Mouse (Mus musculus) Patski (cell line): ENCODE results near the gene Borcs6. TPM values are rescaled to one million over a fixed set of nuclear protein-coding genes. Genes with fewer than 3 reads are reported as not detected.
"Not testable (repeated sequence)": the region's sequence is repeated elsewhere in the genome, so short reads cannot be mapped to it uniquely, and the experiment has no call there.

Experiments used
- ATAC-seq: fragments of 100-300 bp; one replicate; pipeline ENCODE4 v1.8.0; 2021
- CTCF ChIA-PET: fragments of 350-600 bp; sonication (Branson Sonifier 250); formaldehyde crosslinking; loops from one replicate; lab custom pipeline; 2022; ENCODE audit warnings: inconsistent platforms; lab: Charles Lee
- POLR2A ChIA-PET: fragments of 350-600 bp; sonication (Branson Sonifier 250); formaldehyde crosslinking; loops from one replicate; lab custom pipeline; 2022; ENCODE audit warnings: antibody characterized with exemption, inconsistent platforms; lab: Charles Lee
- DNase-seq: peaks from one replicate; pipeline ENCODE4 v3.0.0-alpha.2; 2011; ENCODE audit warnings: low read depth, low spot score
- H3K27me3 ChIP-seq: fragments of 371-371 bp; one replicate; pipeline ENCODE4 v1.5.1; 2021
- CTCF ChIP-seq: fragments of 100-300 bp; IDR thresholded peaks from one replicate; pipeline ENCODE4 v1.5.1; 2021
- in situ Hi-C: fragments of 300-500 bp; cut with MboI; formaldehyde crosslinking; loops from 3 replicates; pipeline ENCODE4 v1.11.1; 2018; ENCODE audit warnings: low pct_unique_long_range_greater_than_20kb, mixed read lengths
- polyA plus RNA-seq: library from polyadenylated mRNA; unstranded; gene quantifications from one replicate; pipeline ENCODE4 v1.2.3, GENCODE M21; 2021

Gene Borcs6
- polyA plus RNA-seq = 15.9 TPM

- no peaks in the 10 kb centered on the region for H3K27me3 ChIP-seq
- ChIA-PET POLR2A (interaction anchor here (0.7 to 2.3 kb wide), 8 partner anchors 9 to 65 kb away, joined by 3 to 13 read pairs (median 5); partner anchors contain the start of gene Aurkb), CTCF (interaction anchor here (0.9 to 1.8 kb wide), 5 partner anchors 9 to 54 kb away, joined by 3 to 5 read pairs (median 4); no protein-coding TSS in a partner anchor)
- ATAC-seq (peak; percentile 86), DNase-seq (no peak)
- in situ Hi-C loops = no loop called here
- TF ChIP-seq CTCF = no peak
Measured at GRCm38 (mm10) chr11:69059357-69059974, at the start of gene Borcs6. TSS of gene Borcs6 (plus strand) at chr11:69059717.

GRCm38 (mm10) chr11:69010400-69011323 is 48.9 kb upstream of the Borcs6 start:
- H3K27me3 ChIP-seq = no peaks in the 10 kb centered on the region
- ChIA-PET POLR2A (interaction anchor here (0.8 kb wide), 1 partner anchor 30 kb away, joined by 3 read pairs; no protein-coding TSS in a partner anchor), CTCF (interaction anchor here (0.9 to 1.0 kb wide), 2 partner anchors 19 to 56 kb away, joined by 3 read pairs; no protein-coding TSS in a partner anchor)
- ATAC-seq (no peak), DNase-seq (no peak)
- in situ Hi-C loops = no loop called here
- TF ChIP-seq CTCF = no peak

- in situ Hi-C loops, ATAC-seq, H3K27me3 ChIP-seq, DNase-seq: not testable (repeated sequence)
- CTCF ChIA-PET = interaction anchor here (0.9 to 1.3 kb wide), 4 partner anchors 11 to 55 kb away, joined by 3 to 5 read pairs (median 3); no protein-coding TSS in a partner anchor
- POLR2A ChIA-PET = interaction anchor here (0.5 to 1.6 kb wide), 4 partner anchors 12 to 58 kb away, joined by 3 to 7 read pairs (median 4); no protein-coding TSS in a partner anchor
- TF ChIP-seq CTCF = peak; percentile 39
Measured at GRCm38 (mm10) chr11:69011445-69011844, 48.1 kb upstream of the Borcs6 start.

GRCm38 (mm10) chr11:69012071-69012601 is 47.4 kb upstream of the Borcs6 start:
- DNase-seq (peak; percentile 61), ATAC-seq (peak; percentile 66)
- in situ Hi-C loops = no loop called here
- ChIA-PET CTCF (interaction anchor here (1.1 to 1.6 kb wide), 6 partner anchors 10 to 50 kb away, joined by 3 to 5 read pairs (median 4); no protein-coding TSS in a partner anchor), POLR2A (interaction anchor here (1.2 to 1.6 kb wide), 2 partner anchors 12 to 30 kb away, joined by 5 to 7 read pairs; no protein-coding TSS in a partner anchor)
- H3K27me3 ChIP-seq = no peaks in the 10 kb centered on the region
- TF ChIP-seq CTCF = no peak

GRCm38 (mm10) chr11:69015644-69016441 is 43.7 kb upstream of the Borcs6 start, which contains the start of gene Ctc1:
TSS of gene Ctc1 (plus strand) at chr11:69015911.
- H3K27me3 ChIP-seq = no peaks in the 10 kb centered on the region
- TF ChIP-seq CTCF = peak; percentile 43
- DNase-seq = peak; percentile 49
- CTCF ChIA-PET = interaction anchor here (1.6 to 1.8 kb wide), 2 partner anchors 18 to 20 kb away, joined by 4 to 6 read pairs; no protein-coding TSS in a partner anchor
- peak; percentile 92 for ATAC-seq
- in situ Hi-C loops = no loop called here
- POLR2A ChIA-PET = interaction anchor here (0.6 to 0.9 kb wide), 3 partner anchors 14 to 24 kb away, joined by 3 to 4 read pairs (median 4); no protein-coding TSS in a partner anchor

- no peak for DNase-seq
- ATAC-seq = no peak
- H3K27me3 ChIP-seq = no peaks in the 10 kb centered on the region
- ChIA-PET POLR2A (interaction anchor here (0.6 to 0.9 kb wide), 3 partner anchors 13 to 23 kb away, joined by 3 to 4 read pairs (median 4); no protein-coding TSS in a partner anchor), CTCF (interaction anchor here (1.6 to 1.8 kb wide), 2 partner anchors 17 to 19 kb away, joined by 4 to 6 read pairs; no protein-coding TSS in a partner anchor)
- no peak for TF ChIP-seq CTCF
- in situ Hi-C loops = no loop called here
Measured at GRCm38 (mm10) chr11:69016755-69017154, 42.8 kb upstream of the Borcs6 start.

GRCm38 (mm10) chr11:69020691-69021090 is 38.8 kb upstream of the Borcs6 start:
- H3K27me3 ChIP-seq = no peaks in the 10 kb centered on the region
- DNase-seq (no peak), ATAC-seq (no peak)
- in situ Hi-C loops = no loop called here
- ChIA-PET POLR2A (no interaction called here), CTCF (interaction anchor here (2.8 kb wide), 1 partner anchor 16 kb away, joined by 10 read pairs; no protein-coding TSS in a partner anchor)
- no peak for TF ChIP-seq CTCF

- TF ChIP-seq CTCF = no peak
Measured at GRCm38 (mm10) chr11:69026562-69026961, 33.0 kb upstream of the Borcs6 start.

GRCm38 (mm10) chr11:69028805-69029204 is 30.7 kb upstream of the Borcs6 start:
- no peaks in the 10 kb centered on the region for H3K27me3 ChIP-seq
- POLR2A ChIA-PET = interaction anchor here (1.1 kb wide), 1 partner anchor 12 kb away, joined by 3 read pairs; no protein-coding TSS in a partner anchor
- ATAC-seq (no peak), DNase-seq (no peak)
- TF ChIP-seq CTCF = peak; percentile 67
- in situ Hi-C loops = no loop called here
- CTCF ChIA-PET = interaction anchor here (1.2 to 1.8 kb wide), 4 partner anchors 18 to 124 kb away, joined by 3 to 5 read pairs (median 4); no protein-coding TSS in a partner anchor

More at GRCm38 (mm10) chr11:69026562-69026961, 33.0 kb upstream of the Borcs6 start:
- DNase-seq (no peak), ATAC-seq (no peak)
- ChIA-PET CTCF (interaction anchor here (1.0 kb wide), 1 partner anchor 9 kb away, joined by 3 read pairs; no protein-coding TSS in a partner anchor), POLR2A (no interaction called here)
- in situ Hi-C loops = no loop called here
- H3K27me3 ChIP-seq = no peaks in the 10 kb centered on the region
